Mouse (Mus musculus): ENCODE measurements around the gene Dlgap1.
"Not testable (repeated sequence)": the region's sequence is repeated elsewhere in the genome, so short reads cannot be mapped to it uniquely, and the experiment has no call there.

GRCm38 (mm10) chr17:70587975-70588630 is 619.2 kb downstream of the Dlgap1 start:
- TF ChIP-seq CTCF, EP300 (IDR thresholded peaks at IDR 0.05; ENCODE audit: low read depth): not testable (repeated sequence)
